Mouse (Mus musculus) adrenal gland, adult 18-20 months (tissue): ENCODE results near the gene Bphl. TPM values are rescaled to one million over a fixed set of nuclear protein-coding genes. Genes with fewer than 3 reads are reported as not detected.

Experiments used
- DNase-seq, 2 experiments: peaks; one replicate each; pipeline ENCODE4 v3.0.0; 2021 to 2022; ENCODE audit warnings: low spot score in 2 of 2
- total RNA-seq, 2 experiments: library from RNA; stranded (reverse); gene quantifications; 1 replicate in 1 of 2; 2 replicates in 1 of 2; pipeline ENCODE4 v1.2.3; 2021

The Bphl gene
- total RNA-seq, 2 experiments from 2014 or later: 81.0 to 98.3 TPM

GRCm38 (mm10) chr13:34118816-34119215 is 81.4 kb downstream of the Bphl start:
- no peak for DNase-seq

GRCm38 (mm10) chr13:34119406-34119805 is 82.0 kb downstream of the Bphl start:
- no peak for DNase-seq

DNA sequence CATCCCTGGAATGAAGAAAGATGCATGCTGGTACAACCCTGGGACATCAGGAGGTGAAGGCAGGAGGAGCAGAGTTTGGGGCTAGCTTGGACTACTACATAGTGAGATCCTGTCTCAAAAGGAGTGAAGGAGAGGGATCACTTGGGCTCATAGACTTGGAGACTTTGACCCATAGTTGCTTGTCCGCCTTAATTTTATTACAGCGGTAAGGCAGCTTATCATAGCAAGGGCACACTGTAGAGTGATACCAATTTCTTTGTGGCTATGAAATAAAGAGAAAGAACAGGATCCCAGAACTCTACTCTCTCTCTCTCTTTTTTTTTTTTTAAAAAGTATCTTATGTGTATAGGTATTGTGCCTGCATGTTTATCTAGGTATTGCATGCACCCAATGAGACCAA is 83.1 kb downstream of the Bphl start:
- DNase-seq: no peak

Other genes starting within 250 kb of the Bphl start
- not detected for gene Serpinb6e, start 194.2 kb upstream of the Bphl start, total RNA-seq
- gene Serpinb6c, start 131.9 kb upstream of the Bphl start, total RNA-seq: under 1 TPM; 0.45 to 0.60 TPM
- 10 to 100 TPM; 28.6 to 51.8 TPM for gene Nqo2, start 72.9 kb upstream of the Bphl start, total RNA-seq
- 10 to 100 TPM; 23.6 to 31.1 TPM for gene Ripk1, start 35.2 kb upstream of the Bphl start, total RNA-seq
- gene Serpinb6a, start 34.8 kb upstream of the Bphl start, total RNA-seq: 100 to 1,000 TPM; 279 to 624 TPM
- gene Tubb2a, start 40.4 kb downstream of the Bphl start, total RNA-seq: 10 to 100 TPM; 35.1 to 85.9 TPM
- 1 to 10 TPM; 1.0 to 2.9 TPM for gene Tubb2b, start 92.9 kb downstream of the Bphl start, total RNA-seq
- gene Psmg4, start 125.4 kb downstream of the Bphl start, total RNA-seq: 10 to 100 TPM; 30.3 to 35.0 TPM